Mouse (Mus musculus) left cerebral cortex, postnatal 10 days (tissue): ENCODE data around the gene Atp6v0a1. TPM values are rescaled to one million over a fixed set of nuclear protein-coding genes. Genes with fewer than 3 reads are reported as not detected.

Source experiments
- DNase-seq, 2 experiments: peaks; one replicate each; pipeline ENCODE4 v3.0.0; 2021 to 2022; ENCODE audit warnings: low spot score in 2 of 2, mixed read lengths in 1 of 2; ENCODE audit errors: extremely low spot score in 1 of 2
- intact Hi-C: fragments of 180-260 bp; cut with DNase I; formaldehyde crosslinking; loops from one replicate; pipeline ENCODE4 v1.15.1; 2025
- total RNA-seq, 2 experiments: library from RNA; stranded (reverse); gene quantifications; 2 replicates each; pipeline ENCODE4 v1.2.3; 2021

Gene Atp6v0a1
- total RNA-seq, 2 experiments from 2014 or later, result 435 to 454 TPM

GRCm38 (mm10) chr11:101050359-101050758, 41.1 kb downstream of the Atp6v0a1 start:
- intact Hi-C loops, result loop anchor here (5.0 kb wide), 1 partner anchor 38 kb away; no protein-coding TSS in a partner anchor
- DNase-seq, result no peak

DNA sequence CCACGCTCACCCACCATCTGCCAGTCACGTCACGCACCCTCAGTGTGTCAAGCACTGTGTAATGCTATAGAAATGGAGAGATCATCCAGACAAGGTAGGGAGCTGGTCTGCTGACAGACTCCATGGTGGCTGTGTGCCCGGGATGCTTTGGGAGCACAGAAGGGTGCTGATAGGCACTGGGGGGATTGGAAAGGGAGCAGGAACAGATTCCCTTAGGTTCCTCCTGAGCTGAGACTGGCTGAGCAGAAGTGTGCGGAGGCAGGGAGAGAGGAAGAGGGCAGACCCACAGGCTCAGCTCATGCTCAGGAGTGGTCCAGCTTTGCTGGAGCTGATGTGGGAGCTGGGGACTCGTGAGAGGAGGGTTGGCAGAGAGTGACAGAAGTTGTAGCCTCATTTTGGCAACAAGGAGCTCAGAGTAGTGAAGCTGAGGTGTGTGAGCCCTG, 41.8 kb downstream of the Atp6v0a1 start:
- intact Hi-C loops, result loop anchor here (5.0 kb wide), 1 partner anchor 39 kb away; no protein-coding TSS in a partner anchor
- DNase-seq, result no peak

DNA sequence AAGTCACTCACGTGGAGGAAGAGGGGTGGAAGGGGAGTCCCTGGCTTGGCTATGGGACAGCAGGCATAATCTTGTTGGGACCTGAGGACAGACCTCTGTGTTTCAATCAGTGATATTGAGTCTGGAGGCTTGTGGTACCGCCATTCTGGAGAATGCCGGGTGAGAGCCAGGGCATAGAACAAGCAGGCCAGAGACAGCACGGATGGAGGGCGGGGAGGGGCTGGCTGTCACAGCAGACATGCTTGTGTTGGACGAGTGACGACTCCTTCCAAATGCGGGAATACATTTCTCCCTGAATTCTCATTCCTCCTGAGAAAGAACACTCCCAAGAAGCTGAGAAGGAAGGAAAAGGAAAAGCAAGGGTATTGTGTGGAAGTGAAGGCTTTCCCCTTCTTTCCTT, 42.4 kb downstream of the Atp6v0a1 start:
- DNase-seq, result no peak
- intact Hi-C loops, result loop anchor here (5.0 kb wide), 1 partner anchor 39 kb away; no protein-coding TSS in a partner anchor

DNA sequence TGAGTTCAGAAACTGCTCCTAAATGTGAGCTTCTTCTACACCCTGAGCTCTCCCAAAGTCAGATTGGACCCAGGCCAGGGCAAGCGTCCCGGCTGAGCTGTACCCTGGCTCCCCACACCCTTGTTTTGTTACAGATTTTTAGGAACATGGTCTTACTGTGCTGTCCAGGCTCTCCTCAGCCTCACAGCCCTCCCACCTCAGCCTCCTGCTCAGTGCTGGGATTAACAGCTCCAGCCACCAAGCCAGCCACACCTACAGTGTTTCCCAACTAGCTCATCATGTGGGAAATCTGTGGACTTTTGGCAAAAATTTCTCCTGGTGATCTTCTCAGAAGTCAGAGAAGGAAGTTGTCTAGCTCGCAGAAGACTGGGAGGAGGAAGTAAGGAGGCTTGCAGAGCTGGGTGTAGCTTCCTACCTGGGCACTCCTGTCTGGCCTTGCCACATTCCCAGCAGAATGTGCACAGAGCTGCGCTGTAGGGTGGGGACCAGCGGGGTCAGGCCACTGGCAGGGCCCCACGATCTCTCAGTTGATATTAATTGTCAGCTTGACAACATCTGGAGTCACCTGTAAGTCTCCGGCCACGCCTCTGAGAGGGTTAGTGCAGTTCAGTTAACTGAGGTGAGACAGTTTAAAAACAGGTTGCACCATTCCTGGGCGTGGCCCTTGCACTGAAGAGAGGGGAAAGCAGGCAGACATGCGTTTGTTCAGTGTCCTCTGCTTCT, 43.7 kb downstream of the Atp6v0a1 start:
- intact Hi-C loops, result loop anchor here (5.0 kb wide), 1 partner anchor 41 kb away; no protein-coding TSS in a partner anchor
- no peak for DNase-seq

DNA sequence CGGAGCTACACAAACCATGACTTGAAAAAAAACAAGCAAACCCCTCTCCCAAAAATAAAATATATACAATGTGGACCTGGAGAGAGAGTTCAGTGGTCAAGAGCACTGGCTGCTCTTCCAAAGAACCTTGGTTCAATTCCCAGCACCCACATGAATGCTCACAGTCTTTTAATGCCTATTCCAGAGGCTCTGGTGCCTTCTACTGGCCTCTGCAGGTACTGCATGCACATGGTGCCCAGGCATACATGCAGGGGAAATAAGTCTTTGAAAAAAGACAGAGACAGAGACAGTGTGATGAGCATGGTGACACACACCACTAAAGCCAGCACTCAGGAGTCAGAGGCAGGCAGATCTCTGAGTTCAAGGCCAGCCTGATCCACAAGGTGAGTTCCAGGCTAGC, 44.7 kb downstream of the Atp6v0a1 start:
- no peak for DNase-seq
- intact Hi-C loops, result loop anchor here (5.0 kb wide), 1 partner anchor 42 kb away; no protein-coding TSS in a partner anchor

GRCm38 (mm10) chr11:101055418-101055817, 46.2 kb downstream of the Atp6v0a1 start:
- DNase-seq, result no peak
- intact Hi-C loops, result no loop called here

GRCm38 (mm10) chr11:101056885-101057284, 47.6 kb downstream of the Atp6v0a1 start:
- intact Hi-C loops, result no loop called here
- no peak for DNase-seq

DNA sequence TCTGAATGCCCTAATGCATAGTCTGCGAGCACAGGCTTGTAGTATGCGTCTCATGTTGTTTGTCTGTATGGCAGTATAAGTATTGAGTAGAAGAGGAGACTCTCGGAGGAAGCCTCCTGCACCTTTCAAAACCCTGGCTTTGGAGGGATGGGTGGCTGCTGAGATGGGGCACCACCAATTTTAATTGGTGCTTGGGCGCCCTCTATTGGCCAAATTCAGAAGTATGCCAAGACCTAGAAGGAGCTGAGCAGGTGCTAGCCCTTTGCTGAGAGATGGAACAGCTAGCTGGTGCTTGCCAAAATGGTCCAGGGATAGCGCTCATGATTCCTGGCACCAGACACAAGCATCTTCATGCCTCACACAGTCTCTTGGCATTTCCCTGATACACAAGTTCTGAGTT, 48.6 kb downstream of the Atp6v0a1 start:
- intact Hi-C loops, result no loop called here
- peak; percentile 68 to 86 for DNase-seq

GRCm38 (mm10) chr11:101058726-101059125, 49.5 kb downstream of the Atp6v0a1 start:
- intact Hi-C loops, result no loop called here
- peak in 1 of 2 experiments; percentile 38 for DNase-seq

DNA sequence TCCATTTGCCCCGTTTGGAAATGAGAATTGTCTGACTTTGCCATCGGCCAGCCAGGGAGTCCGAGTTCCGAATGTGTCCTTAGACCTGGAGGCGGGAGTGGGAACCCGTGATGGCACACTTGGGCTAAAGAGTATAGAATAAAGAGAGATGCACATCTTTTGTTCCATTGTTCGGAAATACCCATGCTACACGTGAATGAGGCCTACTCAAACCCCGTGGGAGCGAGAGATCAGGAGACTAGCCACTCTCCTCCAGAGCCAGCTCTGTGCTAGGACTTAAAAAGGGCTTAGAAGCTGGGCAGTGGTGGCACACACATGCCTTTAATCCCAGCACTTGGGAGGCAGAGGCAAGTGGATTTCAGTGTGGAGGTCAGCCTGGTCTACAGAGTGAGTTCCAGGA, 50.2 kb downstream of the Atp6v0a1 start:
- no peak for DNase-seq
- intact Hi-C loops, result no loop called here

DNA sequence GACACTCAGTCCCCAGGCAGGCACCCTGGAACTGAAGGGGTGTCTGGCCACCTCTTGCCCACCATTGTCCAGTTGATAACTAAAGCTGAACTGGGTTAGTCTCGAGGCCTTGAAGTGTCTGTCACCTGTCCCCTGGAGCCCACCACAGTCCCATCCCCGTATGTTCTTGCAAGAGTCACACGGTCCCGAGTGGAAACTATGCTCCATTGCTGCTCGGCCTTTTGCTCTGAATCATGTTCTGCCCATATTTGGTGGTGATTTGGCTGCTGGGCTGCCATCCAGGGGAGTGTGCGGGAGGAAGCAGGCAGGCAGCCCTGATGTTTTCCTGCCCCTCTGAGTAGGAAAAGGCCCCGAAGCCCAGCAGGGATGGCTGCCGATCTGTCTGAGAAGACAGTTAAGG, 50.9 kb downstream of the Atp6v0a1 start:
- intact Hi-C loops, result no loop called here
- DNase-seq, result peak in 1 of 2 experiments; percentile 87

DNA sequence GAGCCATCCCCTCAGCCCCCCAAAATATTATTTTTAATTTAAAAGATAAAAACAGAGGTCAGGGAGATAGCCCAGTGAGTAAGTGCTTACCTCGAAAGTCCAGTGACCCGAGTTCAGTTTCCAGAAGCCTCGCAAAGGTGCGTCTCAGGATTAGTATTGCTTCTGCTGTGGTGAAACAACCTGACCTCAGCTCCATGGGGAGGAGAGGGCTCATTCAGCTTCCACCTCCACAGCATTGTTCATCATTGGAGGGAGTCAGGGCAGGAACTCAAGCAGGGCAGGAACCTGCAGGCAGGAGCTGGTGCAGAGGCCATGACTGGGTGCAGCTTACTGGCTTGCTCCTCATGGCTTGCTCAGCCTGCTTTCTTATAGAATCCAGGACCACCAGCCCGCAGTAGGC, 51.8 kb downstream of the Atp6v0a1 start:
- DNase-seq, result no peak
- intact Hi-C loops, result no loop called here

- intact Hi-C loops, result no loop called here
- no peak for DNase-seq
Measured at GRCm38 (mm10) chr11:101062165-101062884, 53.1 kb downstream of the Atp6v0a1 start.

GRCm38 (mm10) chr11:101062971-101063675, 53.9 kb downstream of the Atp6v0a1 start:
- intact Hi-C loops, result no loop called here
- DNase-seq, result no peak

DNA sequence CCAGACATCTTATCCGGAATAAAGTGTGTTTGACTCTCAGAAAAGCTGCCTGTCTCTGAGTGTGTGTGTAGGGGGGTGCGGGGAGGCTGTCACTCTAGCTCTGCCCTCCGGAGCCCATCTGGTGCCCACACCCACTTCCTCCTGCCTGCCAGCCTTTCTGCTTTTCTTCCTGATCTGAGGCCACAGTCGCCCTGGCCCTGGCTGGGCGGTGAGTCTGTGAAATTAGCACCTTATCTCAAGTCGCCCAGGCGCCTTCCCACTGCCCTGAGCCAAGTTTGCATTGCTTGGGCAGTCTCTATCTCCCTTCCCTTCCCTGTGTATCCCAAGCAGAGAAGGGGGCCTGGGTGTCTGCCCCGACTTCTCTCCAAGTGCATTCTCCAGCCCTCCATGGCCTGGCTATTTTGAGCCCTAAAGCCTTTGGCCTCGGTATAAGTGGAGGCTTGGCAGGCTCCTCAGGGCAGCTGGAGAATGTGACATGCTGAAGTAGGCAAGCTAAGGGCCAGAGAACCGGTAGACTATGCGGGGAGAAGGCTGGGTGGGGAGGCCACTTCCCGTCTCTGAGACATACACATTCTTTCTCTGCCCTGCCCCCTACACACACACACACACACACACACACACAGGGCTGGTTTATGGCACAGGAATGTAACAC, 54.5 kb downstream of the Atp6v0a1 start:
- peak in 1 of 2 experiments; percentile 67 for DNase-seq
- intact Hi-C loops, result no loop called here

- intact Hi-C loops, result no loop called here
- DNase-seq, result no peak
Measured at GRCm38 (mm10) chr11:101064462-101064861, 55.2 kb downstream of the Atp6v0a1 start.

GRCm38 (mm10) chr11:101065002-101065401, 55.8 kb downstream of the Atp6v0a1 start:
- intact Hi-C loops, result no loop called here
- no peak for DNase-seq

DNA sequence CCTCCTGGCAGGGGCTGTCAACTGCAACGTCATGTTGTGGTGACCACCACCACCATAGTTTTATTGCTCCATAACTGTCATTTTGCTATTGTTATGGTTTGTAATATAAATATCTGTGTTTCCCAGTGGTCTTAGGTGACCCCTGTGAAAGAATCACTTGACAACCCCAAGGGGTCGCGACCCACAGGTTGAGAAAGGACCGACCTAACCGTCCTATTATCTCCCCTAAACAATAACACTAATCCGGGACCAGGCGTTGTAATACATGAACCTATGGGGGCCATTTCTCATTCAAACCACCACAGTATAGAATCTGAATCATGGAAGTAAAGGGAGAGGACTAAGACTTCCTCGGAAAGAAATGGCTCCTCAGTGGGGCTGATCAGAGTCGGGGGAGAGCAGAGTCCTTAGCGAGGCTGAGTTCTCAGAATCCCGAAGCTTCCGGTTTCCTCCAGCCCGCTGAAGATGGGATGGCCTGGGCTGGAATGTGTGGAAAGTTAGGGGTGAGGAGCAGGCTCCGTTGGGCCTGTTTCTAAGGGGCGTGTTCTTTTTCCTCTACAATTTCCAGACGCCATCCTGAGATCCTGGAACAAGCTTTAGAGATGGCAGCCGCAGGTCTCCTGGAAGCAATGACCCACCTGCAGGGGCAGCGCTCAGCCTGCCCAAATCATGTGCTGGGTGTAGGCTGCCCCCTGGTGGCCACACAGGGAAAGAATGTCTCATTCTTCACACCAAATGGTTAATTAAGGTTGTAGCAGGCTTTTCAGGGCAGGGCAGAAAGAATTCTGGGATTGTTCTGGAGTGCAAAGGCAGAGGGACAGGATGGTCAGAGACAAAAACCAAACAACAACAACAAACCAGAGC, 57.5 kb downstream of the Atp6v0a1 start:
- intact Hi-C loops, result loop anchor here (2.0 kb wide), 1 partner anchor 84 kb away; no protein-coding TSS in a partner anchor
- peak; percentile 65 to 88 for DNase-seq
